Mouse (Mus musculus): ENCODE measurements at regions not wholly inside any gene's neighbourhood (a gene's known extent, or its start where the extent isn't known, plus 50 kb on each side); places are given as distances from the start of the nearest gene placed in this dataset.
A peak's percentile ranks its signal among the peaks of the same experiment; 100 is the strongest.

GRCm38 (mm10) chr12:25381619-25382018 lies 284.7 kb upstream of the Id2 start:
- Histone ChIP-seq H3K9ac (no peak overlapping the region), H3K4me2 (no peak overlapping the region), H3K4me1 (replicated peaks) (peaks cover 4% of the 10 kb centered on the region), H3K36me3 (no peaks in the 10 kb centered on the region), H3K27ac (replicated peaks) (no peak overlapping the region), H3K9me3 (no peaks in the 10 kb centered on the region), H3K4me3 (no peak overlapping the region), H3K27me3 (no peaks in the 10 kb centered on the region)
- WGBS: 51% methylated on average over 4 of the region's 4 CpGs
- no peak for ATAC-seq (ENCODE audit: low read depth)

- no peak overlapping the region for H3K4me3 ChIP-seq
- peaks cover 10% of the 10 kb centered on the region for H3K4me1 ChIP-seq (replicated peaks)
- H3K36me3 ChIP-seq: no peaks in the 10 kb centered on the region
- no peak for ATAC-seq (ENCODE audit: low read depth)
- H3K9ac ChIP-seq: no peak overlapping the region
- no peaks in the 10 kb centered on the region for H3K27me3 ChIP-seq
- 97% methylated on average over 3 of the region's 3 CpGs for WGBS
- no peak overlapping the region for H3K27ac ChIP-seq (replicated peaks)
- H3K4me2 ChIP-seq: no peak overlapping the region
- no peaks in the 10 kb centered on the region for H3K9me3 ChIP-seq
These were observed 283.1 kb upstream of the Id2 start for GRCm38 (mm10) chr12:25379996-25380395.

GRCm38 (mm10) chr12:25379016-25379415 lies 282.1 kb upstream of the Id2 start:
- Histone ChIP-seq H3K4me3 (no peak overlapping the region), H3K36me3 (no peaks in the 10 kb centered on the region), H3K9ac (no peak overlapping the region), H3K27me3 (no peaks in the 10 kb centered on the region), H3K4me1 (replicated peaks) (peaks cover 10% of the 10 kb centered on the region), H3K4me2 (no peak overlapping the region), H3K9me3 (no peaks in the 10 kb centered on the region), H3K27ac (replicated peaks) (no peak overlapping the region)
- ATAC-seq (ENCODE audit: low read depth): no peak
- WGBS: 73% methylated on average over 9 of the region's 9 CpGs

GRCm38 (mm10) chr12:25378036-25378645 lies 281.2 kb upstream of the Id2 start:
- no peak for ATAC-seq (ENCODE audit: low read depth)
- H3K4me3 ChIP-seq: no peak overlapping the region
- H3K9me3 ChIP-seq: no peaks in the 10 kb centered on the region
- 84% methylated on average over 6 of the region's 6 CpGs for WGBS
- peaks cover 10% of the 10 kb centered on the region for H3K4me1 ChIP-seq (replicated peaks)
- H3K9ac ChIP-seq: no peak overlapping the region
- H3K27ac ChIP-seq (replicated peaks): no peak overlapping the region
- no peak overlapping the region for H3K4me2 ChIP-seq
- H3K27me3 ChIP-seq: no peaks in the 10 kb centered on the region
- no peaks in the 10 kb centered on the region for H3K36me3 ChIP-seq

GRCm38 (mm10) chr12:25376451-25376850 lies 279.5 kb upstream of the Id2 start:
- H3K9ac ChIP-seq: no peak overlapping the region
- H3K27me3 ChIP-seq: no peaks in the 10 kb centered on the region
- WGBS: 30% methylated on average over 8 of the region's 8 CpGs
- no peaks in the 10 kb centered on the region for H3K36me3 ChIP-seq
- no peak overlapping the region for H3K4me3 ChIP-seq
- ATAC-seq (ENCODE audit: low read depth): peak; percentile 32; the same call in 1 of the 2 replicates
- no peaks in the 10 kb centered on the region for H3K9me3 ChIP-seq
- H3K4me1 ChIP-seq (replicated peaks): peaks cover 10% of the 10 kb centered on the region
- no peak overlapping the region; the same call in 1 of the 2 replicates for H3K27ac ChIP-seq (replicated peaks)
- no peak overlapping the region for H3K4me2 ChIP-seq

- no peaks in the 10 kb centered on the region for H3K9me3 ChIP-seq
- no peak overlapping the region for H3K27ac ChIP-seq (replicated peaks)
- no peaks in the 10 kb centered on the region for H3K4me1 ChIP-seq (replicated peaks)
- WGBS: 100% methylated on average over 1 of the region's 1 CpGs
- H3K9ac ChIP-seq: no peak overlapping the region
- no peaks in the 10 kb centered on the region for H3K27me3 ChIP-seq
- H3K4me2 ChIP-seq: no peak overlapping the region
- H3K4me3 ChIP-seq: no peak overlapping the region
- no peak for ATAC-seq (ENCODE audit: low read depth)
- H3K36me3 ChIP-seq: no peaks in the 10 kb centered on the region
These were observed 270.6 kb upstream of the Id2 start for GRCm38 (mm10) chr12:25367541-25367940.

- Histone ChIP-seq H3K4me1 (replicated peaks) (no peaks in the 10 kb centered on the region), H3K9me3 (no peaks in the 10 kb centered on the region), H3K4me2 (no peak overlapping the region), H3K27ac (replicated peaks) (no peak overlapping the region), H3K4me3 (no peak overlapping the region), H3K9ac (no peak overlapping the region), H3K36me3 (no peaks in the 10 kb centered on the region), H3K27me3 (no peaks in the 10 kb centered on the region)
- no peak for ATAC-seq (ENCODE audit: low read depth)
- WGBS: 65% methylated on average over 3 of the region's 3 CpGs
These were observed 268.8 kb upstream of the Id2 start for GRCm38 (mm10) chr12:25365600-25366267.

- Histone ChIP-seq H3K4me1 (replicated peaks) (no peaks in the 10 kb centered on the region), H3K36me3 (no peaks in the 10 kb centered on the region), H3K9me3 (no peaks in the 10 kb centered on the region), H3K4me3 (no peak overlapping the region), H3K9ac (no peak overlapping the region), H3K27ac (replicated peaks) (no peak overlapping the region), H3K27me3 (no peaks in the 10 kb centered on the region), H3K4me2 (no peak overlapping the region)
- ATAC-seq (ENCODE audit: low read depth): no peak
- 75% methylated on average over 7 of the region's 7 CpGs for WGBS
These were observed 268.1 kb upstream of the Id2 start for GRCm38 (mm10) chr12:25364966-25365568.

- H3K4me1 ChIP-seq (replicated peaks): no peaks in the 10 kb centered on the region
- no peaks in the 10 kb centered on the region for H3K36me3 ChIP-seq
- 90% methylated on average over 9 of the region's 9 CpGs for WGBS
- H3K9ac ChIP-seq: no peak overlapping the region
- no peaks in the 10 kb centered on the region for H3K27me3 ChIP-seq
- H3K9me3 ChIP-seq: no peaks in the 10 kb centered on the region
- no peak for ATAC-seq (ENCODE audit: low read depth)
- no peak overlapping the region for H3K4me3 ChIP-seq
- no peak overlapping the region for H3K4me2 ChIP-seq
- no peak overlapping the region for H3K27ac ChIP-seq (replicated peaks)
These were observed 266.9 kb upstream of the Id2 start for GRCm38 (mm10) chr12:25363839-25364238.

- H3K4me3 ChIP-seq: no peak overlapping the region
- no peak for ATAC-seq (ENCODE audit: low read depth)
- no peaks in the 10 kb centered on the region for H3K4me1 ChIP-seq (replicated peaks)
- no peak overlapping the region for H3K9ac ChIP-seq
- H3K27me3 ChIP-seq: no peaks in the 10 kb centered on the region
- no peak overlapping the region for H3K27ac ChIP-seq (replicated peaks)
- no peaks in the 10 kb centered on the region for H3K36me3 ChIP-seq
- WGBS: 84% methylated on average over 3 of the region's 3 CpGs
- H3K4me2 ChIP-seq: no peak overlapping the region
- H3K9me3 ChIP-seq: no peaks in the 10 kb centered on the region
These were observed 266.4 kb upstream of the Id2 start for GRCm38 (mm10) chr12:25363341-25363740.

- no peaks in the 10 kb centered on the region for H3K27me3 ChIP-seq
- H3K4me2 ChIP-seq: no peak overlapping the region
- H3K27ac ChIP-seq (replicated peaks): no peak overlapping the region
- H3K4me3 ChIP-seq: no peak overlapping the region
- no peaks in the 10 kb centered on the region for H3K9me3 ChIP-seq
- ATAC-seq (ENCODE audit: low read depth): no peak
- no peaks in the 10 kb centered on the region for H3K36me3 ChIP-seq
- 96% methylated on average over 4 of the region's 4 CpGs for WGBS
- H3K4me1 ChIP-seq (replicated peaks): no peaks in the 10 kb centered on the region
- no peak overlapping the region for H3K9ac ChIP-seq
These were observed 265.8 kb upstream of the Id2 start for GRCm38 (mm10) chr12:25362771-25363170.

- no peak overlapping the region for H3K27ac ChIP-seq (replicated peaks)
- no peak overlapping the region for H3K4me2 ChIP-seq
- H3K27me3 ChIP-seq: no peaks in the 10 kb centered on the region
- H3K4me1 ChIP-seq (replicated peaks): no peaks in the 10 kb centered on the region
- no peak for ATAC-seq (ENCODE audit: low read depth)
- no peaks in the 10 kb centered on the region for H3K36me3 ChIP-seq
- 91% methylated on average over 2 of the region's 2 CpGs for WGBS
- no peaks in the 10 kb centered on the region for H3K9me3 ChIP-seq
- H3K4me3 ChIP-seq: no peak overlapping the region
- H3K9ac ChIP-seq: no peak overlapping the region
These were observed 263.8 kb upstream of the Id2 start for GRCm38 (mm10) chr12:25360726-25361125.
